Mouse (Mus musculus): ENCODE measurements around the gene Themis2.
"Not testable (repeated sequence)": the region's sequence is repeated elsewhere in the genome, so short reads cannot be mapped to it uniquely, and the experiment has no call there.

Themis2 gene

GRCm38 (mm10) chr4:132756974-132757373 is 39.2 kb downstream of the Themis2 start, which contains the start of gene Smpdl3b:
TSS of gene Smpdl3b (minus strand) at chr4:132757252.
- no peak for DNase-seq (ENCODE audit: low read depth, low spot score)

DNA sequence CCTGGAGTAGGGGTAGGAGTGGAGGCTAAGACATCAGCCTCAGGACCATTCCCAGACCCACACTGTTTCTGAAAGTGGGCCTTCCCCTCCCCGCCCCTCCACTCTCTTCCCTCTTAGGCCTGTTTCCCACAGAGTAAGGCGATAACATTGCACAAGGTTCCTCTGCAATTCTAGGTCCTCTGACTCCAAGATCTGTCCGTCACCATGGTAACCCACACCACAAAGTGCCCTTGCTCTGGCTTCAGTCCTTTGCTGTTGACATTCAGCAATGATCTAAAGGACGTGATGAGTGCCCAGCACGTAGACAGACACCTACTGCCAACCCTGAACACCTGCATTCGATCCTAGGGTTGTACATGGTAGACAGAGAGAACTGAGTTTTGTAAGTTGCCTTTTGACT is 43.2 kb downstream of the Themis2 start:
- DNase-seq (ENCODE audit: low read depth, low spot score): no peak

DNA sequence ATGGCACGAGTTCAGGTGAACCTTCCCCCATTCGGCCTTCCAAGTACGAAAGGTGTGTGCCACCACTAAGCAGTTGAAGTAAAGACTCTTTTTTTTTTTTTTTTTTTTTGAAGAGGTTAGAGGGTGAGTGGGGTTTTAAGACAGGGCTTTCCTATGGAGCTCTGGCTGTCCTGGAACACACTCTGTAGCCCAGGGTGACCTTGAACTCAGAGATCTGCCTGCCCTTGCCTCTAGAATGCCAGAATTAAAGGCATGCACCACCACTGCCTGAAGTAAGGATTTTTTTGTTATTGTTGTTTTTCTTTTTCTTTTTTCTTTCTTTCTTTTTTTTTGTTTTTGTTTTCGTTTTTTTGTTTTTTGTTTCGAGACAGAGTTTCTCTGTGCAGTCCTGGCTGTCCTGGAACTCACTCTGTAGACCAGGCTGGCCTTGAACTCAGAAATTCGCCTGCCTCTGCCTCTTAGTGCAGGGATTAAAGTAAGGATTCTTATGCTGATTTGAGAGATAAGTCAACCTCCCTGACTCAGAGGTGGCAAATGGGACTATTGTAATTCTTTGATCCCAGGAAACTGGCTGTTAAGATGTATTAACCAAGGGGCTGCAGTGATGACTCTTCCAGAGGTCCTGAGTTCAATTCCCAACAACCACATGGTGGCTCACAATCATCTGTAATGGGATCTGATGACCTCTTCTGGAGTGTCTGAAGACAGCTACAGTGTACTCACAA is 46.8 kb downstream of the Themis2 start:
- DNase-seq (ENCODE audit: low read depth, low spot score): no peak

- no peak for DNase-seq (ENCODE audit: low read depth, low spot score)
These were observed 47.4 kb downstream of the Themis2 start for GRCm38 (mm10) chr4:132748778-132749177.

DNA sequence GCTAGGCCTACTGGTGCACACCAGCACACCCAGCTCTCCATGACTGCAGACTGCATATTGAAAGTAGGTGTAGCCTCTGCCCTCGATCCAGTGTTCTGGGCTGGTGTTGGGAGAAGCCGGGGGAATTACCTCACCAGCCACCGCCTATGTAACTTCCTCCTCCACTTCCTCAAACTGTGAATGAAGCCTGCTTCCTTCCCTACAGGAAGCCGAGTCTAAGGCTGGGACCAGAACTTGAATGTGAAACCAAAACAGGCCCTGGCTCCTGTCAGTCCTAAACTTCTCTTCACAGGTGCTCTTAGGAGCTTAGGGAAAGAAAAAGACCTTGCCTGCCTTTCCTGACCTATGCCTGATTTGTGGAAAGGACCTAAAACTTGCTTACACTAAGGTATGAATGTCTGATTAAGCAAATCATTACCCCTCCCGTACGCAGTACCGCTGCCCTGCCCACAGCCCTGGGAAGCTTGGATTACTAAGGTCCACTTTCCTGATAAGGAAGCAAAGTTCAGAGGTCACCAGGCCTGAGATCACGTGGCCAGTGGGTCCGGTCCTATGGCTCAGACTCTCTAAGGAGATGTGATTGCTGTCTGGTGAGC is 48.4 kb downstream of the Themis2 start:
- DNase-seq (ENCODE audit: low read depth, low spot score): no peak

DNA sequence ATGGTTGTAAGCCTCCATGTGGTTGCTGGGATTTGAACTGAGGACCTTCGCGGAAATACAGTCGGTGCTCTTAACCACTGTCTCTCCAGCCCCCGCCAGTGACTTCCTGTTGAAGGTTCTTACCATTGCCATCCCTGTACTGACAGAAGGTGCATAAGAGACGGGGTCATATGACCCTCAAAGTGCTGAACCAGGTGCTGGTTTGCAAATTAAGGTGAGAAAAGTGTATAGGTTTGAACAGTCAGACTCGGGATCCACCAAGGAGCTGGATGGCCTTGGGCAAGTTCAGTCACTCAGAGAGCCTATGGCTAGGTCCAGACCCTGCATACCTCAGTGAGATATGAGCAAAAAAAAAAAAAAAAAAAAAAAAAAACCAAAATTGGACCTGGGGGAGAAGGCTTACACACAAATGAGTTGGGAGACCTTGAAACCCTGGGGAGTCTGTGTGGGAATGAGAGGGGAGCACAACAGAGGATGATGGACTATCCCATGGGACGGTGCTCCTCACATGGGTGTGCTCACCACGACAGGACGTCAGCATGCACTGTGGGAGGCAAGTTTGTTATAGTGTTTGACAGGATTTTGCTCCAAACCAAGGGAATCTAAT is 49.2 kb downstream of the Themis2 start:
- no peak for DNase-seq (ENCODE audit: low read depth, low spot score)

- DNase-seq (ENCODE audit: low read depth, low spot score): peak; percentile 37
These were observed 51.9 kb downstream of the Themis2 start for GRCm38 (mm10) chr4:132743992-132744911.

DNA sequence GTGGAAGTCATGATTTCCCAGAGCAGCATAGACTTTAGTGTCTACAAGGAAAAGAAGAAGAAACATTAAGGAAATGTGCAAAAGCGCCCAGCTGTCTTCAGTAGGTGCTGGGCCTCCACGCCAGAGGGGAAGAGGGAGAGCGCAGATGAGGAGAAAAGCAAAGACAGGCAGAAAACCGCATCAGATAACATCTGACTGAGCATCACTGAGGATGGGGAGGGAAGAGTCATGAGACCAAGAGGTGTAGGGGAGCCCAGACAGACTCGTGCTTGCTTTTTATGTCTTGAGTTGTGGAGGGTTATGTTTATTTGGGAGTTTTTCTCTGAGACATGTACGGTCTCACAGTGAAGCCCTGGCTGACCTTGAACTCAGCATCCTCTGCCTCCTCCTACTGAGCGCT is 54.7 kb downstream of the Themis2 start:
- no peak for DNase-seq (ENCODE audit: low read depth, low spot score)

DNA sequence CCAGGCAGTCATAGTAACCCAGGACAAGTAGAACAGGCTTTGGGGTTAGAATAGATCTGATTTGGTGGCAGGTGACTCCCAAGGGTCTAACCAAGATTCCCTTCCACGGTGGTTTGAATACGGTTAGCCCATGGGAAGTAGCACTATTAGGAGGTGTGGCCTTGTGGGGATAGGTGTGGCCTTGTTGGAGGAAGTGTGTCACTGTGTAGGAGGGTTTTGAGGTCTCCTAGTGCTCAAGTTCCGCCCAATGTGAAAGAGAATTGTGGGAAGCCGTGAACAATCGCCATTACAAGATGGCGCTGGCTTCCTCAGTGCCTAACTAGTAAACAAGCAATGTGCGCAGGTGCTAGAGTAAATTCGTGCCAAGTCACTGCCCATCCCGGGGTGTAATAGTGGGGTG is 59.0 kb downstream of the Themis2 start:
- not testable (repeated sequence) for DNase-seq (ENCODE audit: low read depth, low spot score)

- DNase-seq (ENCODE audit: low read depth, low spot score): no peak
These were observed 60.3 kb downstream of the Themis2 start for GRCm38 (mm10) chr4:132735894-132736293.

GRCm38 (mm10) chr4:132735389-132735788 is 60.8 kb downstream of the Themis2 start:
- no peak for DNase-seq (ENCODE audit: low read depth, low spot score)

DNA sequence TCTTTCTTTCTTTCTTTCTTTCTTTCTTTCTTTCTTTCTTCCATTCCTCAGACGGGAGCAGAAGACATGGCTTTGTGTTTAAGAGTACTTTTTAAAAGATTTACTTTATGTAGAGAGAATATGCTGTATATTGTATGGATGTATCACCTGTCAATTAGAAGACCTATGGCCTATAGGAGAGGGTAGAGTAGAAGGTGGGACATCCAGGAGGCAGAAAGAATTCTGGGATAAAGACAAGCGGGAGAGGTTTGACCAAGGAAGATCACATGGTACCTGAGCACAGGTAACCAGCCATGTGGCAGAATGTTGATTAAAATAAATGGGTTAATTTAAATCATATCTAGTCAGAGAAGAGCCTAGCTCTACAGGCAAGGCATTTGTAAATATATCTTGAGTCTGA is 61.4 kb downstream of the Themis2 start:
- no peak for DNase-seq (ENCODE audit: low read depth, low spot score)

GRCm38 (mm10) chr4:132733071-132733770 is 63.0 kb downstream of the Themis2 start:
- DNase-seq (ENCODE audit: low read depth, low spot score): no peak

DNA sequence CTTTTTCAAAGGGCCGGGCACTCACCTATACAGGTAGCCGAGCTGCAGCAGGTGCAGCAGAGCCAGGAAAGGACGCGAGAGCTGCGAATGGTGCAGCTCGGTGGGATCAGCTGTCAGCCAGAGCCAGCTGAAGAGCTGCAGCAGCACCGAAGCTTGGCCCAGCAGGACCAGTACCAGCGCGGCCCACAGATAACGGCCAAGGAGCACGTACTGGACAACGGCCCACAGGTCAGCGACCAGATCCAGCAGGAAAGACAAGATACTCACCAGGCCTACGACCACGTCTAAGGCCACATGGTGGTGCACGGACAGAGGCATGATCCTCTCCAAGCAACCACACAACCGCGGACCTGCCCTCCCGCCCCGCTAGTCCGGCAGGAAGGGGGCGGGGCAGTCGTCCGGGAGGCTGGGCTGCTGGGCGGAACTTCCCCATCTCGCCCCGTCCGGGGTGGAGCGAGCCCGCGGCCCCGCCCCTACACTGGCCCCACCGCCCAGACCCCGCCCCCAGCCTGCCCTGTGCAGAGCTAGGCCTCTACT is 64.0 kb downstream of the Themis2 start, which contains the start of gene Xkr8:
Xkr8 (minus strand) TSS at position 399 of the 537 bp plus-strand sequence.
- DNase-seq (ENCODE audit: low read depth, low spot score): no peak
